Mouse (Mus musculus) cerebellum, adult 2 months (tissue): ENCODE data around the gene Atp9a.

Experiments used
- CTCF ChIP-seq: fragments of 200-500 bp; IDR thresholded peaks from 2 replicates; pipeline ENCODE4 v1.5.1; 2011; ENCODE audit warnings: low read depth, mild to moderate bottlenecking, control low read depth, low read length, moderate library complexity, borderline replicate concordance; ENCODE audit not compliant: insufficient read depth
- POLR2A ChIP-seq: fragments of 200-500 bp; IDR thresholded peaks from 2 replicates; pipeline ENCODE4 v1.6.1; 2011; ENCODE audit warnings: low read length, control low read depth, borderline replicate concordance; ENCODE audit not compliant: insufficient read depth

DNA sequence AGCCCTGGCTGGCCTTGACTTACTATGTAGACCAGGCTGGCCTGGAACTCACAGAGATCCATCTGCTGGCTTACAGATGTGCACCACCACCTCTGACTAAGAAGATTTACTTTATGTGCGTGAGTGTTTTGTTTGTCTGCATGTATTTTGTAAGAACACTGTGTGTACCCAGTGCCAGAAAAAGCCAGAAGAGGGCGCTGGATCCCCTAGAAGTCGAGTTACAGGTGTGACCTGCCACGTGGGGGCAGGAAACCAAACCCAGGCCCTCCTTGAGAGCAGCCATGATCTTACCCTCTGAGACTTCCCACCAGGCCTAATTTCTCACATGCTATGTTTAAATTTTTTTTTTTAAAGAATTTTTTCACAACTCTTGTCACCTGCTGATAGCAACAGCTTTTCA is 22.5 kb downstream of the Atp9a start:
- no peak for TF ChIP-seq CTCF
- TF ChIP-seq POLR2A: no peak
